Mouse (Mus musculus): ENCODE data around the gene Pabpc4l.
"Not testable (repeated sequence)": the region's sequence is repeated elsewhere in the genome, so short reads cannot be mapped to it uniquely, and the experiment has no call there.

Pabpc4l gene

DNA sequence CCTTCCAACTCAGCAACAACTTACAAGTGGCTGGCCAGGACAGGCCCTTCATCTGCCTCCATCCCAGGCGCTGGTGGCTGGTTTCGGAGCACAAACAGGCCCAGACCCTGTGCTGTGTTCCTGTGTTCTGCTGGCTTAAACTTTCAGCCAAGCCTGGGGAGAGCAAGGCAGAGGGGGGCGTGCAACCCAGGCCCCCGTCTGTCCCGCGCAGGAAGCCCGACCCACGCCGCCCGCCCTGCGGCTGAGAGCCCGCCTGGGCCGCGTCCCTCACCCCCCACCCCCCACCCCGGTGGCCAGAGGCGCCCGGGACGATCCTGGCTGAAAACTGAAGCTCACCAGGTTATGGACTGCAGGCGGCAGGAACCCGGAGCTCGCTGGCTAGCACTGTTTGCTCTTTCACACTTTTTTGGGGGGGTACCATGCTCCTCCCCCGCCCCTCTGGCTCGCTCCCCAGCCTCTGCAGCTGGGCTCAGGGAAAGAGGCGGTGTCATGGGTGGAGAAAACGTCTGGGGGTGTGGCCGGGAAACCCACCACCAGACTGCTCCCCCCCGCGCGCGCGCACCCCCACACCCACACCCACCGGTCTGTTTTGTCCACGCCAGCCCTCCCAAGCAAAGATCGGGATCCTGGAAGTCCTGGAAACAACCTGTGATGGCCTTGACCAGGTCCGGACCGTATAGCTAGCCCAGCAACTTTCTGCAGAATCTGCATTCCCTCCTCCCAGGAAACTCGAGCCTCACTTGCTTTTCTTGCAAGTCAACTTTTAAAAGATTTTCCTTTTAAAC is at the start of gene Pabpc4l:
Gene Pabpc4l (minus strand): TSS at position 739 of the 785 bp plus-strand sequence.
- DNase-seq (ENCODE audit: low spot score), result no peak

DNA sequence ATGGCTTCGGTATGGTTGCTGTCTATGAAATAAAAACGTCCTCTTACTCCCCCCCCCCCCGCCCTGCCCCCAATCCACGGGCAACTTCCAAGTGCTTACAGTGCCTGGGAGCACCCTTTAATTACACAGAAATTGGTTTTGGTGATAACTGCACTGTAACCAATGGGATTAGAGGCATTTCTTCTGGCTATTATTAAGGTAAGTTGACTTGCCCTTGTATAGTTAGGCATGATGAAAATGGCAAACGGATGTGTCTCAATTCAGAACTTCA is 42.9 kb upstream of the Pabpc4l start:
- no peak for DNase-seq (ENCODE audit: low spot score)

DNA sequence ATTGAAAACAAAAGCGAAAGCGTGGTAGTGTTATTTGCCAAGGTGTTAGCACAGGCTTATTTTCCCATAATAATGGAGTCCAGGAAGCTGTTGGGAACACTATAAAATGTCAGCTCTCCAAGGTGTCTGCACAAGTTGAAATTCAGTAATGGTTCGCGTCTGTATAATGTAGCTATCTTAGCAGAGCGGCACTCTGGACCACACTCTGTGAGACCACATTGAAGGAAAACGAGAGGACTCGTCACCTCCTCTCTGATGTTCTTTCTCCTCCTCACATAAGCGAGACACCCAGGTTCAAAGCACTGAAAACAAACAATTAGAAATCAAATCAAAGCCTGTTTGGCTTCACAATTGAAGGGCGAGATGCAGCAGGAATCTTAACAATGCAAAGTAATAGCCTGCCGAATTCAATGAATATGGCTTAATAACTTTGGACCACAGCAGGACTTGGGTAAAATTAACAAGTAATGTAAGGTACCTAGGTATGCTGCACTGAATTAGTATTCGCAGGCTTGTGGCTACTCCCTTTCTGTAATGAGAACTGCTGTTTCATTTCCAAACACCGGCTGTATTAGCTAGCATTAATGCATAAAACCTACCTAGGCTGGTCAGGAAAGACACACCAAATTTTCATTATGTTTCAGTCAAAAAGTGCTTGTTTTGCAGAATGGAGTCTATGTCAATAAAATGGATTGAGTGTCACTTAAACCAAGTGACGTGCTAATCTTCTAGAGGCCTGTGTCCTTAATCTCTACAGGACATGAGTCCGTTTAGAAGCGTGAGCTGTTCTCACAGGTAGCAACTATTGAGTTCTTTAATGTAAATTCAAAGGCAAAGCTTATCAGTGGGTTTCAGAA is 42.3 kb upstream of the Pabpc4l start:
- no peak for DNase-seq (ENCODE audit: low spot score)

DNA sequence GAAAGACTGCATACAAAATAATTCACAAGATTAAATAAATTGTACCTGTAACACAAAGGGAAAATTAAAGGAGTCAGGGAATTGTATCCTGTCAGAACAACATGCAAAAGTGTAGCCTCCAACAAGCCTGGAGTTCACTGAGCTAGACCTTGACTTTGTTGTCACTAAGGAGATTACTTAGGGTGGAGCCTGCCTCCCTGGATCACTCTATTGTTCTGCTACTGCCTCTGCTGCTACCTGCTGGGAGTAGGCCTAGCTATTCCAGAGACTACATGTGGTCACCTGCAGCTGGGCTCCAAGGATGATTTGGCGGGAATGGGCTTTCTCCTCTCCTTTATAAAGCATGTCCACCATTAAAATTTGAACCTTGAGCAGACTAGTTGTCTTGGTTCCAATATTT is 38.1 kb upstream of the Pabpc4l start:
- not testable (repeated sequence) for DNase-seq (ENCODE audit: low spot score)

DNA sequence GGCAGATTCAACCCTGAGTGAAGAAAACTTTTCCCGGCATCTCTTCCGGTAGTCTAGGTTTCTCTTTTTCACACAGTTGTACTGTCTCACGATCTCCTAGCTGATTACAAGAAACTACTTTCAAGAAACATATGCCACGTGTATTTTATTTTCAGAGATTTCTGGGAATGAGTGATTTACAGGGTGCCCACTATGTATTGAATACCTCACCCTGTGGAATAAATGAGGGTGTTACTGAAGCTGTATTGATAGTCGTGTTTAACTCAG is 180 bp upstream of the Pabpc4l start:
- DNase-seq (ENCODE audit: low spot score), result no peak

DNA sequence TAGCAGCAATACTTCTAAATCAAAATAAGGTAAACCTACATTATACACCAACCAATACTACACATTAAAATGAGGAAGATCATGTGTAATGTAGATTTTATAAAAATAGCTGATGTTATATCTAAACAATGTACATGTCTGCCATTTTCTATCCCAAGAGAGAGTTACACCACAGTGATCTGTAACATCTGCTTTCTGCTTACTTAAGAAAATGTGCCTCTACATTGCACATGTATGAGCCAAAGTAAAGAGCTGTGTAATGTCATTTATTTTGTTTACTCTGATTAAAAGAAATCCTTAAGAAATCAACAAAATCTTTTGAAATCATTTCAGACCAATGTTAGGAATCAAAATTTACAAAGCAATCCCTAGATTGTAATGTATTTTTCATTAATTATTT is 16.6 kb downstream of the Pabpc4l start:
- no peak for DNase-seq (ENCODE audit: low spot score)
